Mouse (Mus musculus) neural tube, embryonic 15.5 days (tissue): ENCODE results near the gene Neurl4. TPM values are rescaled to one million over a fixed set of nuclear protein-coding genes. Genes with fewer than 3 reads are reported as not detected.

ENCODE experiments used
- ATAC-seq: fragments of 200-750 bp; cut with Nextera tagmentation; 2 replicates; pipeline ENCODE4 v1.8.0; 2017; ENCODE audit warnings: mild to moderate bottlenecking, moderate TSS enrichment, moderate library complexity; ENCODE audit not compliant: low FRiP score
- H3K27ac ChIP-seq: fragments of 300-500 bp; sonication (generic); replicated peaks from 2 replicates; pipeline ENCODE4 v1.5.1; 2015; ENCODE audit warnings: mild to moderate bottlenecking, inconsistent platforms
- H3K27me3 ChIP-seq: fragments of 300-500 bp; sonication (generic); replicated peaks from 2 replicates; pipeline ENCODE4 v1.6.1; 2015; ENCODE audit warnings: inconsistent platforms
- H3K36me3 ChIP-seq: fragments of 300-500 bp; sonication (generic); 2 replicates; pipeline ENCODE4 v1.6.1; 2015; ENCODE audit warnings: inconsistent platforms
- H3K4me1 ChIP-seq: fragments of 300-500 bp; sonication (generic); 2 replicates; pipeline ENCODE4 v1.6.1; 2015; ENCODE audit warnings: inconsistent platforms
- H3K4me2 ChIP-seq: fragments of 300-500 bp; sonication (generic); 2 replicates; pipeline ENCODE4 v1.6.1; 2015; ENCODE audit warnings: inconsistent platforms, mild to moderate bottlenecking, moderate library complexity
- H3K4me3 ChIP-seq: fragments of 300-500 bp; sonication (generic); replicated peaks from 2 replicates; pipeline ENCODE4 v1.5.1; 2015; ENCODE audit warnings: mild to moderate bottlenecking, inconsistent platforms
- H3K9ac ChIP-seq: fragments of 300-500 bp; sonication (generic); replicated peaks from 2 replicates; pipeline ENCODE4 v1.6.1; 2015; ENCODE audit warnings: mild to moderate bottlenecking, inconsistent platforms
- H3K9me3 ChIP-seq: fragments of 300-500 bp; sonication (generic); replicated peaks from 2 replicates; pipeline ENCODE4 v1.6.1; 2016; ENCODE audit warnings: inconsistent platforms
- WGBS: fragments of 180-500 bp; shearing (Covaris S2); methylation state at CpG from one replicate; pipeline ENCODE4 v1.1.7; 2015; ENCODE audit warnings: mixed read lengths; 5-methylcytosine and 5-hydroxymethylcytosine counted together
- polyA plus RNA-seq: library from polyadenylated mRNA; unstranded; fragments of >200 nt; fragmentation: Nextera tagmentation; extraction: Ambion mirVana; gene quantifications from 2 replicates; pipeline ENCODE4 v1.2.1, GENCODE M21; 2015

The Neurl4 gene
- polyA plus RNA-seq, 1 experiment from 2014 or later = 15.7 TPM

- Histone ChIP-seq H3K4me1 (peaks cover 29% of the 10 kb centered on the region), H3K9ac (no peak overlapping the region), H3K27ac (no peak overlapping the region), H3K4me3 (no peak overlapping the region), H3K36me3 (no peaks in the 10 kb centered on the region), H3K9me3 (no peaks in the 10 kb centered on the region), H3K4me2 (no peak overlapping the region), H3K27me3 (peaks cover 8% of the 10 kb centered on the region; the same call in 1 of the 2 replicates)
- 64% methylated on average over 4 of the region's 4 CpGs for WGBS
- ATAC-seq = no peak
Measured at GRCm38 (mm10) chr11:69883066-69883465, 17.8 kb upstream of the Neurl4 start.

GRCm38 (mm10) chr11:69883527-69884151 lies 17.2 kb upstream of the Neurl4 start:
- peaks cover 25% of the 10 kb centered on the region for H3K4me1 ChIP-seq
- no peaks in the 10 kb centered on the region for H3K36me3 ChIP-seq
- ATAC-seq = no peak
- H3K27ac ChIP-seq = no peak overlapping the region
- WGBS = 93% methylated on average over 8 of the region's 8 CpGs
- H3K4me3 ChIP-seq = no peak overlapping the region
- no peak overlapping the region for H3K4me2 ChIP-seq
- H3K27me3 ChIP-seq = peaks cover 8% of the 10 kb centered on the region; the same call in 1 of the 2 replicates
- no peak overlapping the region for H3K9ac ChIP-seq
- H3K9me3 ChIP-seq = no peaks in the 10 kb centered on the region

GRCm38 (mm10) chr11:69884240-69884639 lies 16.6 kb upstream of the Neurl4 start:
- 77% methylated on average over 9 of the region's 9 CpGs for WGBS
- Histone ChIP-seq H3K36me3 (no peaks in the 10 kb centered on the region), H3K27me3 (peaks cover 8% of the 10 kb centered on the region; the same call in 1 of the 2 replicates), H3K9me3 (no peaks in the 10 kb centered on the region), H3K4me2 (no peak overlapping the region), H3K4me3 (no peak overlapping the region), H3K27ac (no peak overlapping the region), H3K4me1 (peaks cover 24% of the 10 kb centered on the region), H3K9ac (no peak overlapping the region)
- ATAC-seq = no peak

DNA sequence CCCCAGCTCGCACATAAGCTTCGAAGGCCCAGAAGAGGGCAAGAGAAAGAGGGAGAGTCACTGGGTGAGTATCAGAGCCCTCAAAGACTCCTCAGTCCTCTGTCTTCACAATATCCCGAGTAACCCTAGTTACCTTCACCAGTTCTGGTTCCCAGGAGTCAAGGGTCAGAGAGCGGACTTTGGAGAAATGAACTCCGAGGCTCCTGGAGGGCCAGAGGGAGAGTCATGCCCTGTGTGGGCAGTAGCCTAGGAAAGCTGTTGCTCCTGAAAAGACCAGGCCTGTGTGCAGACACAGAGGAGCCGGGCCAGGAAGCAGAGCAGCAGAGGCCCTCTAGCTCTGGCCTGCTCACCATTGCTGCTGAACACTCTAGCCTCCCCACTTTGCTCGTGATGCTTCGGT lies 16.2 kb upstream of the Neurl4 start:
- Histone ChIP-seq H3K9me3 (no peaks in the 10 kb centered on the region), H3K4me1 (peaks cover 22% of the 10 kb centered on the region), H3K27ac (no peak overlapping the region), H3K4me3 (no peak overlapping the region), H3K27me3 (peaks cover 4% of the 10 kb centered on the region; the same call in 1 of the 2 replicates), H3K9ac (no peak overlapping the region), H3K36me3 (no peaks in the 10 kb centered on the region), H3K4me2 (no peak overlapping the region)
- ATAC-seq = no peak
- WGBS = 87% methylated on average over 8 of the region's 8 CpGs

DNA sequence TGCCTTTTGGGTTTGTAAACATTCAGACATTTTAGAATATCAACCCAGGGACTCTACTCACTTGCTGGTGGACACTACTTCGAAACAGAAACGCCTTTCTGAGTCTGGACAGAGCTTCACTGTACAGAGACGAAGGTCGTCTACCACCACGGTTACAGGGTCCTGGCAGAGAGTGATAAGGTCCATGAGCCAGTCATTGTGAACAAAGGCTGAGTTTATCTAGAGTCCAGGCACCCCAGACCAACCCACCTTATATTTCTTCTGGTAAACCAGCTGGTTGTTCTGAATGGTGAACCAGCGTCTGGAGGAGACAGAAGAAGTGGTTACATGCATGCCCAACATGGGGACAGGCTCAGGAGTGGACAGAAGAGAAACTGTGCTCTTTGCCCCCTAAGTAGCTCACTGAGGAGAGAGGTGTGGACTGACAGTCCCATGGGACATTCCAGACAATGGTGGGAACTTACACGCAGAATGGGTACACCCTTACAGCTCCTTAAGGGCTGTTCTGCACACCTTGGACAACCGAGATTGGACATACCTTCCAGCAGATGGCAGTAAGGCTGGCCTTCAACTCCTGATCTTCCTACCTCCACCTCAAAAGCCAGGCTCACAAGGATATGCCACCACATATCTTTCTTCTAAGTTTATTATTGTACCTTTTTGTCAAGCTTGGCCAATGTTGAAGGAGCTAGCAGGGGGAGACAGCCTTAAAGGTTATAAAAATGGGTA lies 13.8 kb upstream of the Neurl4 start:
- Histone ChIP-seq H3K36me3 (no peaks in the 10 kb centered on the region), H3K9me3 (no peaks in the 10 kb centered on the region), H3K27ac (no peak overlapping the region), H3K9ac (no peak overlapping the region), H3K4me1 (no peaks in the 10 kb centered on the region), H3K4me3 (no peak overlapping the region), H3K27me3 (no peaks in the 10 kb centered on the region; the same call in 1 of the 2 replicates), H3K4me2 (no peak overlapping the region)
- 77% methylated on average over 8 of the region's 8 CpGs for WGBS
- no peak for ATAC-seq

DNA sequence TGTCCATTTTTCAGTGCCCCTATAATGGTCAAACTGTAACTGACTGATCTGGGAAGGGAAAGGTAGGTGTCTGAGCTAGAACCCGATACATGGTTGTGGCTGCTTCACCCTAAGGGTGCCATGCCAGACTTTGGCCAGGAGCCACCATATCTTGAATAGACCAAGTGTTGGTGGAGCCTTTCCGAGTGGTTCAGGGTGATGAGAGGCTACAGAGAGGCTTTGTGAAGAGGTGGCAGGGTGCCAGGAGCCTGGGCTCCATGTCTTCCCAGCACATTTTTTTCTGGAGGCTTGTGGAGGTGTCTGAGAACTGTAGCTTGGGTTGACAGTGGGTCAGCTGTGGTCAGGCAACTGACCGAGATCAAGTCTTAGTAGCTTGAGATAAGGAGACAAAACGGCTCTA lies 9.4 kb upstream of the Neurl4 start:
- Histone ChIP-seq H3K9me3 (no peaks in the 10 kb centered on the region), H3K4me2 (no peak overlapping the region), H3K4me3 (no peak overlapping the region), H3K27ac (no peak overlapping the region), H3K4me1 (no peaks in the 10 kb centered on the region), H3K36me3 (no peaks in the 10 kb centered on the region), H3K27me3 (no peaks in the 10 kb centered on the region), H3K9ac (no peak overlapping the region)
- ATAC-seq = no peak
- WGBS = 68% methylated on average over 4 of the region's 4 CpGs

DNA sequence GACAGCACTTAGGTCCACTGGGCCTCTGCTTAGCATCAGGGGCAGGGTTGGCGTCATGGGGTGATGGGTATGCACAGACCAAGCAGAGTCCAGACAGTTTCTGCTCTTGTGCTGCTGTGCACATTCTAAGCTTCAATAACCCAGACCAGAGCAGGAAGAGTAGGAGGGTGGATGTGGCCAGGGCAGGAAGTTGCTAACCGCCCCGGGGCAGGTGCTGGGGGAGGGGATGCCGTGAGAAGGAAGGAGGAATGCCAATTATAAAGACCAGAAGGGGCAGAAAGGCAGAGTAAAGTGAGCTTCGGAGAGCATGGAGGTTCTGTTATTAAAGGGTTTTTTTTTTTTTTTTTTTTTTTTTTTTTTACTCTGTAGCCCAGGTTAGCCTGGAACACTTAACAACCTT lies 6.2 kb upstream of the Neurl4 start:
- Histone ChIP-seq H3K27me3 (no peaks in the 10 kb centered on the region), H3K4me1 (peaks cover 12% of the 10 kb centered on the region), H3K9ac (no peak overlapping the region), H3K9me3 (no peaks in the 10 kb centered on the region), H3K4me2 (no peak overlapping the region), H3K36me3 (no peaks in the 10 kb centered on the region), H3K27ac (no peak overlapping the region), H3K4me3 (no peak overlapping the region)
- WGBS = 90% methylated on average over 5 of the region's 5 CpGs
- ATAC-seq = no peak

DNA sequence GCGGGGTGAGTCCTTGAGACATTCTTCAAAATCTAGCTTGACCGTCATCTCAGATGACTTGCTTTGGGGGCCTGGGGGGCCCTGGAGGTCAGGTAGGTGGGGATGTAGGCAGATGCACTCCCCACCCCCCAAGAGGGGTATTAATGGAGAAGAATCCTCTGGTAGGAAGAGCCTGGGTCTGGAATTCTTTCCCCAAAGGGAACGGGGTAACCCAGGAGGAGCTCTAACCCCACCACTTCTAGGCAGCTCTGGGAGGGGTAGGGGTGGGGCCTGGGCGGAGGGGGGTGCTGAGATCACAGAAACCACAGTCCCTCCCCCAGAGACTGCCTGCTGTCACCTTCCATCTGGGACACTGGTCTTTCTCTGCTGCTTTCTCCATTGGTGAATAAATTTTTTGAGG lies 5.6 kb upstream of the Neurl4 start, which contains the start of gene Acap1:
Acap1 (minus strand) TSS at position 249 of the 400 bp plus-strand sequence.
- Histone ChIP-seq H3K36me3 (no peaks in the 10 kb centered on the region), H3K27me3 (no peaks in the 10 kb centered on the region), H3K4me2 (no peak within 1 kb of the TSS), H3K27ac (no peak within 1 kb of the TSS), H3K4me1 (peaks cover 16% of the 10 kb centered on the region), H3K9ac (no peak within 1 kb of the TSS), H3K4me3 (no peak within 1 kb of the TSS), H3K9me3 (no peaks in the 10 kb centered on the region)
- ATAC-seq = no peak
- 77% methylated on average over 4 of the region's 4 CpGs for WGBS

DNA sequence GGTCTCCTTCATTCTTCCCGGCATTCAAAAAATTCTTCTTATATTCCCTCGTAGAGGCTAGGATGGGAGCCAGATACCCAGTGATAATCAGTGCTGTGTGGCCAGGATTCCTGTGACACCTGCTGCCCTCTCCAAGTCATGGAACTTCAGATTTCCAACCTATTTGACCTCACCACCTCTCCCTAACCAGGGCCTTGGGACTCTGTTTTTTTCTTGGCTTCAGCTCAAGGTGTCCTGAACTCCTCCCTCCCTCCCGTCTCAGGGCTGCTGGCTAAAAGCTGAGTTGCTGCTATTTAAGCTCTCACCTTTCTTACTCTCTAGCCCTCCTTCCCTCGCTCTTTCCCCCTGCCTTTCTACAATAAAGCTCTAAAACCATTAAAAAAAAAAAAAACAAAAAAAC lies 1.0 kb upstream of the Neurl4 start:
- Histone ChIP-seq H3K27me3 (no peaks in the 10 kb centered on the region), H3K27ac (no peak overlapping the region; the same call in 1 of the 2 replicates), H3K4me3 (peak overlapping the region; percentile 85), H3K4me1 (peaks cover 32% of the 10 kb centered on the region), H3K9ac (peak overlapping the region; percentile 95), H3K4me2 (peak overlapping the region; percentile 97), H3K36me3 (peaks cover 12% of the 10 kb centered on the region), H3K9me3 (no peaks in the 10 kb centered on the region)
- WGBS = 32% methylated on average over 4 of the region's 4 CpGs
- no peak for ATAC-seq

DNA sequence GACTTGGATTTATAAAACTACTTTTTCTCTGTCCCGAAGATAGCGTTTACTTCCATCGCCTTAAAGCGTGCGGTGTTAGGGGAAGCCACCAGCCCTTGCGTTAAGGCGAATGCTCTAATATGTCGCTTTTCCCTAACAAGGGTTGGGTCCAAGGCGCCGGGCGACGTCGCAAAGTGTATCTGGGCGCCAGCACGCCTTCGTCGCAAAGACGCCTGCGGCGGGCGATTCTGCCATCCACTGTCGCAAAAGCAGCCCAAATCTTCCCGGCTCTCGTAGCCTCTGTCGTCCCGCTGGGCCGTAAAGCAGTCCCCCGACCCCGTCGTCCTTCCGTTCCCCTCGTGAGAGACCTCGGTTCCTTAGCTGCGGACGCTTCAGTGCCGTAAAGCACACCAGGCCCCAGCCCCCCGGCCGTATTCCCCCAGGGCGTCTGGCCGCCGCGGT lies 554 bp downstream of the Neurl4 start:
- Histone ChIP-seq H3K4me2 (peak overlapping the region; percentile 97), H3K27ac (peak overlapping the region; percentile 96), H3K4me3 (peak overlapping the region; percentile 85), H3K4me1 (peaks cover 32% of the 10 kb centered on the region), H3K36me3 (peaks cover 27% of the 10 kb centered on the region), H3K9me3 (no peaks in the 10 kb centered on the region), H3K9ac (peak overlapping the region; percentile 95), H3K27me3 (no peaks in the 10 kb centered on the region)
- WGBS = under 1% methylated on average over 42 of the region's 42 CpGs
- ATAC-seq = peak; percentile 84

- Histone ChIP-seq H3K9ac (peak overlapping the region; percentile 95), H3K4me2 (peak overlapping the region; percentile 97), H3K36me3 (peaks cover 33% of the 10 kb centered on the region), H3K27ac (peak overlapping the region; percentile 96), H3K9me3 (no peaks in the 10 kb centered on the region), H3K27me3 (no peaks in the 10 kb centered on the region), H3K4me1 (peaks cover 32% of the 10 kb centered on the region), H3K4me3 (peak overlapping the region; percentile 85)
- WGBS = 1% methylated on average over 39 of the region's 39 CpGs
- ATAC-seq = peak; percentile 0; the same call in 1 of the 2 replicates
Measured at GRCm38 (mm10) chr11:69901993-69902392, 1.1 kb downstream of the Neurl4 start.

- Histone ChIP-seq H3K27ac (no peak overlapping the region), H3K4me3 (peak overlapping the region; percentile 85), H3K4me1 (peaks cover 32% of the 10 kb centered on the region), H3K4me2 (peak overlapping the region; percentile 97), H3K36me3 (peaks cover 42% of the 10 kb centered on the region), H3K9ac (peak overlapping the region; percentile 95; the same call in 1 of the 2 replicates), H3K9me3 (no peaks in the 10 kb centered on the region), H3K27me3 (no peaks in the 10 kb centered on the region)
- WGBS = 93% methylated on average over 13 of the region's 13 CpGs
- no peak for ATAC-seq
Measured at GRCm38 (mm10) chr11:69902972-69903371, 2.1 kb downstream of the Neurl4 start.
